Mouse (Mus musculus): ENCODE data around the gene Foxn3.

GRCm38 (mm10) chr12:99440022-99440421, 123.4 kb downstream of the Foxn3 start:
- TF ChIP-seq CTCF (IDR thresholded peaks at IDR 0.05; ENCODE audit: insufficient read depth, low read depth, low read length) (no peak), POLR2A (IDR thresholded peaks at IDR 0.05; ENCODE audit: insufficient read depth, low read depth, low read length) (no peak)

Measured in olfactory bulb, adult 2 months (tissue).